Mouse (Mus musculus) CH12.LX (cell line): Measurements from ENCODE around the gene Hells. TPM values are rescaled to one million over a fixed set of nuclear protein-coding genes. Genes with fewer than 3 reads are reported as not detected.

Experiments used
- DNase-seq: peaks from one replicate; pipeline ENCODE4 v3.0.0-alpha.2; 2013; ENCODE audit errors: extremely low read depth
- H3K27ac ChIP-seq: 2 replicates; pipeline ENCODE4 v1.5.1; 2012; ENCODE audit warnings: low read depth, mild to moderate bottlenecking, control low read depth, moderate library complexity; ENCODE audit not compliant: insufficient read depth
- H3K27me3 ChIP-seq: replicated peaks from 2 replicates; pipeline ENCODE3; 2012; ENCODE audit warnings: inconsistent platforms
- H3K36me3 ChIP-seq, 2 experiments: replicated peaks in 1 of 2; 2 replicates each; pipeline versions ENCODE3 to v1.6.1; 2012; ENCODE audit warnings: inconsistent platforms in 1 of 2, low read length in 1 of 2, mild to moderate bottlenecking in 1 of 2, mixed read lengths in 1 of 2, moderate library complexity in 1 of 2; ENCODE audit not compliant: control insufficient read depth in 1 of 2, insufficient read depth in 1 of 2
- H3K4me1 ChIP-seq, 2 experiments: 2 replicates each; pipeline ENCODE4 v1.6.1; 2012; ENCODE audit warnings: inconsistent platforms in 1 of 2, moderate library complexity in 1 of 2; ENCODE audit not compliant: insufficient read depth in 2 of 2, control insufficient read depth in 1 of 2
- H3K4me2 ChIP-seq: 2 replicates; pipeline ENCODE4 v1.6.1; 2012; ENCODE audit warnings: low read depth, mild to moderate bottlenecking, control low read depth; ENCODE audit not compliant: poor library complexity, insufficient read depth, severe bottlenecking
- H3K4me3 ChIP-seq, 3 experiments: fragments of 150-350 bp in 1 of 3; sonication (generic) in 1 of 3; replicated peaks in 1 of 3; 2 replicates each; pipeline versions ENCODE3 to v1.5.1; 2011 to 2012; ENCODE audit warnings: low read depth in 2 of 3, low read length in 2 of 3, mild to moderate bottlenecking in 2 of 3, moderate library complexity in 2 of 3, control low read depth in 1 of 3, improper control_type of control experiment in 1 of 3, inconsistent platforms in 1 of 3, mixed read lengths in 1 of 3; ENCODE audit not compliant: poor library complexity in 1 of 3
- H3K79me2 ChIP-seq: replicated peaks from 2 replicates; pipeline ENCODE4 v1.6.1; 2012; ENCODE audit warnings: mild to moderate bottlenecking, moderate library complexity; ENCODE audit not compliant: control insufficient read depth, poor library complexity, insufficient read depth, severe bottlenecking; ENCODE audit errors: extremely low read depth
- H3K9ac ChIP-seq: 2 replicates; pipeline ENCODE4 v1.6.1; 2012; ENCODE audit warnings: low read depth, mild to moderate bottlenecking, control low read depth, moderate library complexity; ENCODE audit not compliant: insufficient read depth
- H3K9me3 ChIP-seq: replicated peaks from 2 replicates; pipeline ENCODE3; 2012; ENCODE audit warnings: low read length, inconsistent platforms, mixed read lengths
- CHD2 ChIP-seq: IDR thresholded peaks from 2 replicates; pipeline ENCODE4 v1.6.1; 2011; ENCODE audit warnings: low read length, improper control_type of control experiment
- CTCF ChIP-seq, 2 experiments: IDR thresholded peaks in 1 of 2; conservative IDR thresholded peaks in 1 of 2; 2 replicates each; pipeline ENCODE4 v1.5.1; 2011 to 2012; ENCODE audit warnings: low read depth in 2 of 2, low read length in 2 of 2, improper control_type of control experiment in 1 of 2, inconsistent platforms in 1 of 2, mild to moderate bottlenecking in 1 of 2, moderate library complexity in 1 of 2
- ELF1 ChIP-seq: IDR thresholded peaks from 2 replicates; pipeline ENCODE4 v1.6.1; 2014; ENCODE audit warnings: low read depth, mild to moderate bottlenecking, inconsistent platforms, low read length, improper control_type of control experiment
- GABPA ChIP-seq: IDR thresholded peaks from 2 replicates; pipeline ENCODE4 v1.6.1; 2012; ENCODE audit warnings: low read depth, low read length, improper control_type of control experiment, inconsistent platforms; ENCODE audit not compliant: insufficient replicate concordance
- JUN ChIP-seq: IDR thresholded peaks from 2 replicates; pipeline ENCODE4 v1.6.1; 2011; ENCODE audit warnings: low read depth, mild to moderate bottlenecking, low read length, improper control_type of control experiment, moderate library complexity; ENCODE audit not compliant: insufficient read depth
- JUND ChIP-seq: conservative IDR thresholded peaks from 2 replicates; pipeline ENCODE4 v1.6.1; 2011; ENCODE audit warnings: low read depth, low read length, improper control_type of control experiment
- KAT2A ChIP-seq: IDR thresholded peaks from 2 replicates; pipeline ENCODE4 v1.6.1; 2012; ENCODE audit warnings: low read length, improper control_type of control experiment, inconsistent platforms; ENCODE audit not compliant: insufficient replicate concordance
- MAX ChIP-seq: IDR thresholded peaks from 2 replicates; pipeline ENCODE4 v1.6.1; 2011; ENCODE audit warnings: low read length, improper control_type of control experiment
- PAX5 ChIP-seq: IDR thresholded peaks from 2 replicates; pipeline ENCODE4 v1.6.1; 2012; ENCODE audit warnings: low read length, inconsistent platforms, mixed read lengths
- RAD21 ChIP-seq: IDR thresholded peaks from 2 replicates; pipeline ENCODE4 v1.6.1; 2011; ENCODE audit warnings: low read depth, mild to moderate bottlenecking, low read length, improper control_type of control experiment, moderate library complexity
- TBP ChIP-seq: conservative IDR thresholded peaks from 2 replicates; pipeline ENCODE4 v1.6.1; 2011; ENCODE audit warnings: low read depth, low read length, improper control_type of control experiment
- TCF12 ChIP-seq: IDR thresholded peaks from 2 replicates; pipeline ENCODE4 v1.6.1; 2014; ENCODE audit warnings: low read depth, mild to moderate bottlenecking, inconsistent platforms, low read length, improper control_type of control experiment
- ZMIZ1 ChIP-seq: IDR thresholded peaks from 2 replicates; pipeline ENCODE4 v1.6.1; 2012; ENCODE audit warnings: low read depth, mild to moderate bottlenecking, inconsistent platforms, low read length, improper control_type of control experiment
- ZNF384 ChIP-seq: IDR thresholded peaks from 2 replicates; pipeline ENCODE4 v1.6.1; 2012; ENCODE audit warnings: low read depth, low read length, improper control_type of control experiment, inconsistent platforms
- dilution Hi-C: fragments of 300-500 bp; cut with MboI; formaldehyde crosslinking; loops from 2 replicates; pipeline ENCODE4 v1.14.3; 2020; ENCODE audit warnings: low sequenced_read_pairs; ENCODE audit not compliant: extremely low pct_unique_long_range_greater_than_20kb, extremely low pct_ligation_motif_present
- in situ Hi-C: fragments of 300-500 bp; cut with MboI; formaldehyde crosslinking; loops from 3 replicates; pipeline ENCODE4 v1.14.3; 2019; ENCODE audit warnings: low sequenced_read_pairs, low pct_ligation_motif_present, low pct_unique_long_range_greater_than_20kb, mixed read lengths
- polyA plus RNA-seq: library from polyadenylated mRNA; unstranded; fragments of >175 nt; gene quantifications from 2 replicates; pipeline ENCODE4 v1.2.1, GENCODE M21; 2012; ENCODE audit warnings: low read depth; ENCODE audit not compliant: insufficient read length
- total RNA-seq, 2 experiments: library from RNA; depleted of rRNA; stranded (reverse); fragments of 300-350 nt in 1 of 2; fragments of >200 nt in 1 of 2; gene quantifications; 2 replicates each; pipeline ENCODE4 v1.2.3; 2012 to 2014

The Hells gene
- total and polyA plus RNA-seq, 3 experiments: 73.2 to 393 (median 131) TPM

DNA sequence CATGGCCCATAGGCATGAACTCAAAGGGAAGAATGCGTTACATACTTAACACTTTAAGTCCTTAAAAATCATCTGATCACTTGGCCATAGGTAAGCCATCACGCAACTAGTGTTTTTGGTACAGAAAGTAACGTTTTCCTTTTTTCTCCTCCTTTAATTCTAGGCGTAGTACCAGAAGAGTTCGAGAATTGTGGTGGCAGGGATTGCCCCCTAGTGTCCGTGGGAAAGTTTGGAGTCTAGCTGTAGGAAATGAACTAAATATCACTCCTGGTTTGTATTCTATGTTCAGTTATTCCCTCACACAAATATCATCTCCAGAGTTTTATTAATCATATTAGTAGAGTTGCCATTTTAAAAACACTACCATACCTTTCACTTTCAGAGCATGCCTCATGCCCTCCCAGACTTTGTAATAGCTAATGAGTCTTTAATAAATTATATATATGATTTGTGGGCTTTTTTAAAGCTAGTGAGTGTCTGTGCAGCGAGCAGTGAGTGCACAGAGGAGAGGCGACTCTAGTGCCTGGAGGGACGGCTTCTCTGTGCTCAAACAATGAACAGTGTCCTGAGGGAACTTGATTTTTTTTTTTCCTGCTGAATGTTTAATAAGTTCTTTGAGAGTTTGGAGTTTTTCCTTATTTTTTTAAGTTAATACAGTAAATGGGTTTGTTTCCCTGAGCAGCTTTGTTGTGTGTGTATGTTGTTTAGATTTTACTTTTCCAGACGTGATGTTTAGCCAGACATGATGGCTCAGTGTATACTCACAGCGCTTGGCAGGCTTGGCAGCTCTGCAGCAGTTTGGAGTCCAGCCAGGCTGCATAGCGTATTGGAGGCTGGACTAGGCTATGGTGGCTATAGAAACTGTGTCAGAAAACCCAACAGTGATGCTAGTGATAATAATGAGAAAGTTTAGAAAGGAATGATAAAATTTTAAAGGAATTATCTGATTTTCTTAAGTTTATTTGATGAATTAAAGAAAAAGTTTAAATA, 29.3 kb upstream of the Hells start:
- no peaks in the 10 kb centered on the region for H3K79me2 ChIP-seq
- peaks cover 0 to 2% of the 10 kb centered on the region in 2 experiments for H3K36me3 ChIP-seq
- DNase-seq: no peak
- H3K27ac ChIP-seq: no peak overlapping the region
- H3K4me2 ChIP-seq: no peak overlapping the region
- no peaks in the 10 kb centered on the region for H3K4me1 ChIP-seq
- H3K4me3 ChIP-seq: no peak overlapping the region
- H3K9ac ChIP-seq: no peak overlapping the region
- H3K27me3 ChIP-seq: no peaks in the 10 kb centered on the region
- H3K9me3 ChIP-seq: no peaks in the 10 kb centered on the region
- in situ Hi-C loops: no loop called here
- dilution Hi-C loops: no loop called here
- TF ChIP-seq RAD21 (peak; percentile 12), ELF1 (no peak), CTCF (conservative IDR thresholded peaks at IDR 0.05 in 1 of 2, IDR thresholded peaks at IDR 0.05 in 1 of 2; ENCODE audit: low read depth in 2 of 2, low read length in 2 of 2) (peak in 1 of 2 experiments; percentile 24; a peak in 2 of 4 replicates)

DNA sequence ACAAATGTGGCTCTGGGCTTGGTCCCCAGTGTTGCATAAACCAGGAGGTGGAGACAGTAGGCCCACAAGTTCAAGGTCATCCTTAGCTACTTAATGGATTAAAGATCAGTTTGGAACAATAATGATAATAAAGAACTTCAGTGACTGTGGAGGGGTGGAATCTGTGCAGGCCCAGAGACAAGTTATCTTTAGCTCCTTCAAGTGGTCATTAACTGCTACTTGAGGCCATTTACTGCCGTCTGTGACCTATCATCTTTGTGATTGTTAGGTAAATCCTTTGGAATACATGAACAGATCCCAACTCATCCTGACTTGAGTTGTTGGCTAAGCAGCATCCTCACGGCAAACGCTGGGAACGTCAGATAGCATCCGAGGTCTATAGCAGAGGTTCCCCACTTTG, 28.2 kb upstream of the Hells start:
- H3K79me2 ChIP-seq: no peaks in the 10 kb centered on the region
- dilution Hi-C loops (no loop called here), in situ Hi-C loops (no loop called here)
- no peaks in the 10 kb centered on the region for H3K9me3 ChIP-seq
- no peaks in the 10 kb centered on the region for H3K4me1 ChIP-seq
- H3K27ac ChIP-seq: no peak overlapping the region
- H3K4me2 ChIP-seq: no peak overlapping the region
- peaks cover 0 to 2% of the 10 kb centered on the region in 2 experiments for H3K36me3 ChIP-seq
- no peak overlapping the region for H3K9ac ChIP-seq
- no peak for TF ChIP-seq MAX
- TF ChIP-seq ZNF384: no peak
- no peak for TF ChIP-seq KAT2A
- no peak for TF ChIP-seq TBP
- TF ChIP-seq ZMIZ1: no peak
- TF ChIP-seq RAD21: no peak
- no peak for TF ChIP-seq TCF12
- TF ChIP-seq PAX5: no peak
- no peak for TF ChIP-seq JUND
- TF ChIP-seq JUN: no peak
- no peak for TF ChIP-seq GABPA
- no peak for TF ChIP-seq CHD2
- H3K27me3 ChIP-seq: no peaks in the 10 kb centered on the region
- DNase-seq: no peak
- no peak overlapping the region for H3K4me3 ChIP-seq
